Mouse (Mus musculus): ENCODE measurements around the gene Thsd4. TPM values are rescaled to one million over a fixed set of nuclear protein-coding genes. Genes with fewer than 3 reads are reported as not detected.
A peak's percentile ranks its signal among the peaks of the same experiment; 100 is the strongest.

Thsd4 gene
- polyA plus RNA-seq, 1 experiment from 2014 or later = 20.2 TPM

DNA sequence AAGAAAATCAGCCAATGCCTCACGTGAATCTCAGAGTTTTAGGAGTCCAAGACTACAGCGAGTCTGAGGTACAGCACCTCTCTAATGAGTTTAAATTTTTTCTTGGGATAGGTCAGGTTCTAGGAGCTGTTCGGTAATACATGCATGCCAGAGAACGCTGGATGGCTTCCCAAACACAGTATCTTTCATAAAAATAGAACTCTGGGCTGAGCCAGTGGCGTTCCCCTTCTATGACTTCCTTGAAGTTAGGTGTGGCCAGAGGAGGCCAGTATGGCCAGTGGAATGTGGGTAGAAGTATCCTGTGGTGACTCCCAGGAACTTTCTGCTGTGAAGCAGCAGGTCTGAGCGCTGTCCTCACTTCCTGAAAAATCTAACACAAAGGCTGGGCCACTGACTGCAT, 186.4 kb downstream of the Thsd4 start:
- H3K4me3 ChIP-seq (ENCODE audit: low read length) = no peak overlapping the region
- peak; percentile 45; the same call in 1 of the 2 replicates for ATAC-seq
- peaks cover 14% of the 10 kb centered on the region; the same call in 1 of the 2 replicates for H3K4me1 ChIP-seq (ENCODE audit: control insufficient read depth, insufficient read depth, low read length)
- no peaks in the 10 kb centered on the region for H3K36me3 ChIP-seq (ENCODE audit: control insufficient read depth, insufficient read depth, low read length)
- no peak overlapping the region for H3K4me2 ChIP-seq (ENCODE audit: low read depth, low read length)
- no peaks in the 10 kb centered on the region for H3K9me3 ChIP-seq (ENCODE audit: control insufficient read depth, low read length)
- no peak overlapping the region; the same call in 1 of the 2 replicates for H3K9ac ChIP-seq (ENCODE audit: low read depth, low read length)
- no peaks in the 10 kb centered on the region for H3K27me3 ChIP-seq (replicated peaks; ENCODE audit: control insufficient read depth, insufficient read depth, low read length)
- 86% methylated on average over 6 of the region's 6 CpGs for WGBS
- H3K27ac ChIP-seq (ENCODE audit: low read length) = peak overlapping the region; percentile 85

DNA sequence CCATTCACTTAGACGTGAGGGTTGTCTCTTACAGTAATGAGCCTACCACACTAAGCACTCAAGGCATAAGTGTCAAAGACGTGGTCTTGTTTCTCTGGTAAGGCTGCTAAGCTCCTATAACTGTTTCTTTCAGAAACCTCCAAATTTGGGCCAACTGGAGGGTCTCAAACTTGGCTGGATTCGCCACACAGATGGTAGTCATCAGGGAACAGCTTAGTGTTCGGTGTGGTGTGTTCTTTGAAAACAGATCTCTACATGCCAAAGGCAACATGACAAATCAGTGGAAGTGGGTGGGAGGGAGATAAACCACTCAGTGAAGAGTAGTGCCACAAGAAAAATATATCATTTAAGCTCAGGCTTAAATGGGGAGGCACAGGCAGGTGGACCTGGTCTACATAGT, 191.9 kb downstream of the Thsd4 start:
- H3K27me3 ChIP-seq (replicated peaks; ENCODE audit: control insufficient read depth, insufficient read depth, low read length) = no peaks in the 10 kb centered on the region
- no peak overlapping the region for H3K9ac ChIP-seq (ENCODE audit: low read depth, low read length)
- H3K9me3 ChIP-seq (ENCODE audit: control insufficient read depth, low read length) = no peaks in the 10 kb centered on the region
- WGBS = 84% methylated on average over 4 of the region's 4 CpGs
- no peak overlapping the region for H3K27ac ChIP-seq (ENCODE audit: low read length)
- H3K4me1 ChIP-seq (ENCODE audit: control insufficient read depth, insufficient read depth, low read length) = peaks cover 5% of the 10 kb centered on the region; the same call in 1 of the 2 replicates
- H3K4me3 ChIP-seq (ENCODE audit: low read length) = no peak overlapping the region
- no peak overlapping the region for H3K4me2 ChIP-seq (ENCODE audit: low read depth, low read length)
- no peaks in the 10 kb centered on the region for H3K36me3 ChIP-seq (ENCODE audit: control insufficient read depth, insufficient read depth, low read length)
- no peak for ATAC-seq

DNA sequence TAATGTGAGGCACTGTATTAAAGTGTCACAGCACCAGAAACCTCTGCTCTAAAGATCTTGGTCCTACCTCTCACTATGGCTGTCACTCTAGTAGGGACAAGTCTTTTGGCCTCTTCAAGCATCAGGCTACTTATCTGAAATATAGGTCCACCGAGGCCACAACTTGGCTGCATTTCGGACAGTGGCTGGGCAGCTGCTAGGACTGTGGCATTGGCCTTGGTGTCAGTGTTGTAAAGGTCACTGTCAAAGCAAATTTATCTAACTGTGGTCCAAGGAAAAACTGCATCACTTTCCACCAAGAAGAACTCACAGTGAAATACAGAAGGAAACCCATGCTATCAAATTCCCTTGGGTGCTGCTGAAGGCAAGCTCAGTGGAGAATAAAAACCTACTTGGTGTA, 197.1 kb downstream of the Thsd4 start:
- Histone ChIP-seq H3K4me3 (ENCODE audit: low read length) (no peak overlapping the region), H3K4me1 (ENCODE audit: control insufficient read depth, insufficient read depth, low read length) (peaks cover 7% of the 10 kb centered on the region), H3K4me2 (ENCODE audit: low read depth, low read length) (no peak overlapping the region), H3K9ac (ENCODE audit: low read depth, low read length) (no peak overlapping the region), H3K27ac (ENCODE audit: low read length) (no peak overlapping the region), H3K27me3 (replicated peaks; ENCODE audit: control insufficient read depth, insufficient read depth, low read length) (no peaks in the 10 kb centered on the region), H3K9me3 (ENCODE audit: control insufficient read depth, low read length) (no peaks in the 10 kb centered on the region), H3K36me3 (ENCODE audit: control insufficient read depth, insufficient read depth, low read length) (no peaks in the 10 kb centered on the region)
- WGBS = 91% methylated on average over 2 of the region's 2 CpGs
- no peak for ATAC-seq

DNA sequence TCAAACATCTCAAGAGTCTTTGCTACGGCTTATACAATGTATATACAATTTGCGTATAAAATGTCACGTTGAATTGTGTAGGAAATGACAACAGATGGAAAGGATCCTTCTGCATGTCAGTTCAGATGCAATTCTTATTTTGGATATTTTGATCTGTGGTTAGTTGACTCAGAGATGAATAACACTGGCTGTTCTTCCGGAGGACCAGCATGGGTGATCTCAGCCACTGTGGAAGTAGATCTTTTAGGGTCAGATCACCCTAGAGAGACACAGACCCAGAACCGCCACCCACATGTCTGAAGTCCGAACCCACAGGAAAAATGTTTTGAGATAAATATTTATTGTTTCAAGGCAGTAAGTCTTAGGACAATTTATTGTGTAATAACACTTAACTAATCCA, 198.4 kb downstream of the Thsd4 start:
- no peaks in the 10 kb centered on the region for H3K36me3 ChIP-seq (ENCODE audit: control insufficient read depth, insufficient read depth, low read length)
- no peak overlapping the region for H3K4me3 ChIP-seq (ENCODE audit: low read length)
- H3K27me3 ChIP-seq (replicated peaks; ENCODE audit: control insufficient read depth, insufficient read depth, low read length) = no peaks in the 10 kb centered on the region
- H3K9ac ChIP-seq (ENCODE audit: low read depth, low read length) = no peak overlapping the region
- H3K9me3 ChIP-seq (ENCODE audit: control insufficient read depth, low read length) = no peaks in the 10 kb centered on the region
- no peak for ATAC-seq
- no peak overlapping the region for H3K27ac ChIP-seq (ENCODE audit: low read length)
- H3K4me2 ChIP-seq (ENCODE audit: low read depth, low read length) = no peak overlapping the region
- WGBS = 63% methylated on average over 6 of the region's 6 CpGs
- peaks cover 13% of the 10 kb centered on the region for H3K4me1 ChIP-seq (ENCODE audit: control insufficient read depth, insufficient read depth, low read length)

DNA sequence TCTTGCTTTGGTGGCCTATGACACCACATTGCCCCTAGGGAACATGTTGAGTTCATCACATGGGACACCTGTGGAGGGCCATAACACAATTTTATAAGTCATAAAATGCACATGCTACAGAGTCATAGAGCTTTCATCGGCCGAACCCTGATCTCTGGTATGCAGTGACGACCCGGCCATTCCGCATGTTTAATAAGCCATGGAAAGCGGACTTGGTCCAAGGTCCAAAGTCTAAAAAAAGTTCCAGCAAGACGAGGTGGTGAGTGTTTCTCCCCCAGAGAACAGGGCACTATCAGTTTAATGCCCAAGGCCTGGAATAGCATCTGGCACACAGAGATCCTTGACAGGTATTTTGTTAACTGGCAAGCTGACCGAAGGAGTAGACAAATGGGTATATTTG, 204.6 kb downstream of the Thsd4 start:
- Histone ChIP-seq H3K9ac (ENCODE audit: low read depth, low read length) (no peak overlapping the region), H3K9me3 (ENCODE audit: control insufficient read depth, low read length) (no peaks in the 10 kb centered on the region), H3K4me1 (ENCODE audit: control insufficient read depth, insufficient read depth, low read length) (peaks cover 32% of the 10 kb centered on the region), H3K36me3 (ENCODE audit: control insufficient read depth, insufficient read depth, low read length) (no peaks in the 10 kb centered on the region), H3K4me2 (ENCODE audit: low read depth, low read length) (no peak overlapping the region), H3K4me3 (ENCODE audit: low read length) (no peak overlapping the region), H3K27me3 (replicated peaks; ENCODE audit: control insufficient read depth, insufficient read depth, low read length) (no peaks in the 10 kb centered on the region), H3K27ac (ENCODE audit: low read length) (peak overlapping the region; percentile 68; the same call in 1 of the 2 replicates)
- WGBS = 74% methylated on average over 8 of the region's 8 CpGs
- ATAC-seq = peak; percentile 79

DNA sequence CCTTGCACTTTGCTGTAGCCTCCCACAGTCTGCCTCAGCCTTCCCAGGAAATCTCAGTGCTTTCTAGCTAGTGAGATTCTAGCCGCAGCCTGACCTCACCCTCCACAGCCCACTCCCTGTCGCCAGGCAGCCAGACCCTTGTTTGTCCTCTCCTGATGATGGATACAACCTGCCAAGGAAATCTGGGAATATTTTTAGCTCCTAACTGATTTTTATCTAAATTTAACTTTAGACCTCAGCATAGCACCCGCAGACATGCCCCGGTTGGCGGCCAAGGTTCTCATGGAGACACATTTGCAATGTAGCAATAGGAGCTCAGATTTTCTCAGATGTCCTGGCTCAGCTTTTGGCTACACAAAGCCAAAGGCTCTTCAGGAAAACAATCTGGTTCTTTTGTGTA, 205.3 kb downstream of the Thsd4 start:
- H3K4me3 ChIP-seq (ENCODE audit: low read length) = no peak overlapping the region
- peaks cover 38% of the 10 kb centered on the region for H3K4me1 ChIP-seq (ENCODE audit: control insufficient read depth, insufficient read depth, low read length)
- no peaks in the 10 kb centered on the region for H3K27me3 ChIP-seq (replicated peaks; ENCODE audit: control insufficient read depth, insufficient read depth, low read length)
- H3K4me2 ChIP-seq (ENCODE audit: low read depth, low read length) = no peak overlapping the region
- H3K9ac ChIP-seq (ENCODE audit: low read depth, low read length) = no peak overlapping the region
- WGBS = 51% methylated on average over 5 of the region's 5 CpGs
- ATAC-seq = no peak
- H3K27ac ChIP-seq (ENCODE audit: low read length) = peak overlapping the region; percentile 68; the same call in 1 of the 2 replicates
- no peaks in the 10 kb centered on the region for H3K36me3 ChIP-seq (ENCODE audit: control insufficient read depth, insufficient read depth, low read length)
- no peaks in the 10 kb centered on the region for H3K9me3 ChIP-seq (ENCODE audit: control insufficient read depth, low read length)

DNA sequence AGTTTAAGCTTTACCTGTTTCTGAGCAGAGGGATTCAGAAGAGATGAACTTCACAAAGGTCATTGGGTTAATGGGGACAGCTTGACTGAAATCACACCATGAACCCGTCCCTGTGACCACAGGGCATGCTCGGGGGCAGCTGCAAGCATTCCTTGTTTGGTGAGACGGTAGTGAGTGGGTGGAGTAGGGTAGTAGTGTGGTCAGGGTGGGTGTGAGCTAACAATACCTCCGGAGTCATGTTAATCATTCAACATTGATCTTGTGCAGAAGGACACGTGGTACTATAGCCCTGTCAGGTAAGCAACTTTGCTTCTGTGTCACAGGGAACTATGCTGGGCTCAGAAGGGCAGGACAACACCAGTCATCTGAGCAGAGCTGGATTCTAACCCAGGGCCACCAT, 206.3 kb downstream of the Thsd4 start:
- no peak overlapping the region for H3K4me2 ChIP-seq (ENCODE audit: low read depth, low read length)
- no peak overlapping the region for H3K4me3 ChIP-seq (ENCODE audit: low read length)
- peaks cover 47% of the 10 kb centered on the region for H3K4me1 ChIP-seq (ENCODE audit: control insufficient read depth, insufficient read depth, low read length)
- H3K9ac ChIP-seq (ENCODE audit: low read depth, low read length) = no peak overlapping the region
- WGBS = 47% methylated on average over 5 of the region's 5 CpGs
- H3K27ac ChIP-seq (ENCODE audit: low read length) = peak overlapping the region; percentile 71
- no peaks in the 10 kb centered on the region for H3K36me3 ChIP-seq (ENCODE audit: control insufficient read depth, insufficient read depth, low read length)
- no peaks in the 10 kb centered on the region for H3K27me3 ChIP-seq (replicated peaks; ENCODE audit: control insufficient read depth, insufficient read depth, low read length)
- peak; percentile 77 for ATAC-seq
- no peaks in the 10 kb centered on the region for H3K9me3 ChIP-seq (ENCODE audit: control insufficient read depth, low read length)

DNA sequence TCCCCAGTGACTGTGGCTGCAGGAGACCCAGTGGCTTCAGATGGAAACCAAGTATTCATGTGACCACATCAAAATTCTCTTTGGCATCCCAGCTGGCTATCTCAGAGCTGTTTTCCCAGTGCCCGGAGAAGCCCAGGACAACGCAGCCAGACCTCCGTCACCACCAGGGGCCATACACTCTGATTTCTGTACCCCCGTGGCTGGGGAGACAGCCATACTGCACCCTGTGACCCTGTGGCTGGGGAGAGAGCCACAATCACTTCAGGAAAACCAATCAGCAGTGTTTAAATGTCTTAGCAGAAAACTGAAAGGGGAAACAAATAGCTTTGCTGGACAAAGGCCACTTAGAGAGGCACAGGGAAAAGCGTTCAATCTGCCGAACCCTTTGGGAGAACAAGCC, 208.2 kb downstream of the Thsd4 start:
- peaks cover 48% of the 10 kb centered on the region for H3K4me1 ChIP-seq (ENCODE audit: control insufficient read depth, insufficient read depth, low read length)

DNA sequence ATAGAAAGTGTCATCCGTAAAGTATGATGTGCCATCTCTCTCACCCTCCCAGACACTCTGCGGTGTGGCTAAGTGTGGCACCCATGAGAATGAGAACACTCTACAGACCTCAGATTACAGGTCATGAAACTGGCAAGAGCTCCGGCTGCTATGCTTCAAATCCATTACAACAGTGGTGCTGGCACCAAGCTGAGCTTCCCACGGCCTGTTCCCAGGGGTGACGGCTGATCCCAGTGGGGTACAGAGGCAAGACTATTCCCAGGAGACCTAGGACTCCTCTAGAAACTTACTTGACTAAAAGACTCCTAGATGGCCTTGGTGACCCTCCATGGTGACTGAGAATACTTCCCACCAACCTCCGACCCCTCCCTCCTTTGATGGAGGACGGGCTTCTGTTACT, 209.2 kb downstream of the Thsd4 start:
- no peaks in the 10 kb centered on the region for H3K27me3 ChIP-seq (replicated peaks; ENCODE audit: control insufficient read depth, insufficient read depth, low read length)
- H3K9me3 ChIP-seq (ENCODE audit: control insufficient read depth, low read length) = no peaks in the 10 kb centered on the region
- H3K27ac ChIP-seq (ENCODE audit: low read length) = no peak overlapping the region
- peaks cover 56% of the 10 kb centered on the region for H3K4me1 ChIP-seq (ENCODE audit: control insufficient read depth, insufficient read depth, low read length)
- no peak overlapping the region for H3K4me3 ChIP-seq (ENCODE audit: low read length)
- ATAC-seq = no peak
- no peaks in the 10 kb centered on the region for H3K36me3 ChIP-seq (ENCODE audit: control insufficient read depth, insufficient read depth, low read length)
- 86% methylated on average over 7 of the region's 7 CpGs for WGBS
- H3K4me2 ChIP-seq (ENCODE audit: low read depth, low read length) = no peak overlapping the region
- H3K9ac ChIP-seq (ENCODE audit: low read depth, low read length) = no peak overlapping the region

More for the DNA sequence above, 208.2 kb downstream of the Thsd4 start:
- Histone ChIP-seq H3K9ac (ENCODE audit: low read depth, low read length) (no peak overlapping the region), H3K4me3 (ENCODE audit: low read length) (no peak overlapping the region), H3K9me3 (ENCODE audit: control insufficient read depth, low read length) (no peaks in the 10 kb centered on the region), H3K36me3 (ENCODE audit: control insufficient read depth, insufficient read depth, low read length) (no peaks in the 10 kb centered on the region), H3K27me3 (replicated peaks; ENCODE audit: control insufficient read depth, insufficient read depth, low read length) (no peaks in the 10 kb centered on the region), H3K27ac (ENCODE audit: low read length) (no peak overlapping the region), H3K4me2 (ENCODE audit: low read depth, low read length) (no peak overlapping the region)
- no peak for ATAC-seq
- 70% methylated on average over 6 of the region's 6 CpGs for WGBS

DNA sequence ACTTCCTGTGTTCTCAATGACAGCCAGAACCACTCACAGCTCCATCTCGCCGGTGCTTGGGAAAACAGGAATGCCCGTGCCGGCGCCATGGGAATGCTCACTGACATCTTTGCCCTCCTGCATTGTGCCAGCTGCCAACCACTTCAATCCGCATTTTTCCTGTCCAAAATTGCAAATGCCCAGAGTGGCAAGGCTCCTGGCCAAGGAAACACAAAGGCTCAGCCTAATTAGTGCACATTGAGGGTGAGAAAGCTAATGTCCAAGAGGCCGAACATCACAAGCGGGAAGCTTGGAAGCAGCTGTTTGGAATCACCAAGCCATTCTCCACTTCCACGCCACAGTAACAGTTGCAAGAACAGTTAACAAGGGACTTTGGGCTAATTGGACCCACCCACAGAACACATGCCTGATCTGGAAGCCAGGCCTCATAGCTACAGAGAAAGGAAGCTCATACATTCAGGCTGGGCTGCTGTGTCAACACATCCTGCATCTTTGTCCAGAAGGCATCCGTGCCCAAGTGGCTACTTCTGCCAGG, 210.2 kb downstream of the Thsd4 start:
- Histone ChIP-seq H3K9ac (ENCODE audit: low read depth, low read length) (no peak overlapping the region), H3K9me3 (ENCODE audit: control insufficient read depth, low read length) (no peaks in the 10 kb centered on the region), H3K36me3 (ENCODE audit: control insufficient read depth, insufficient read depth, low read length) (no peaks in the 10 kb centered on the region), H3K4me3 (ENCODE audit: low read length) (no peak overlapping the region), H3K27me3 (replicated peaks; ENCODE audit: control insufficient read depth, insufficient read depth, low read length) (no peaks in the 10 kb centered on the region), H3K27ac (ENCODE audit: low read length) (peak overlapping the region; percentile 7; the same call in 1 of the 2 replicates), H3K4me2 (ENCODE audit: low read depth, low read length) (no peak overlapping the region), H3K4me1 (ENCODE audit: control insufficient read depth, insufficient read depth, low read length) (peaks cover 51% of the 10 kb centered on the region)
- 63% methylated on average over 10 of the region's 10 CpGs for WGBS
- ATAC-seq = no peak
